Mouse (Mus musculus) ES-E14 (cell line): ENCODE data around the gene Cog4. TPM values are rescaled to one million over a fixed set of nuclear protein-coding genes. Genes with fewer than 3 reads are reported as not detected.

Experiments used
- DNase-seq: peaks from one replicate; pipeline ENCODE4 v3.0.0-alpha.2; 2013; ENCODE audit warnings: low read depth, low spot score
- H3K27ac ChIP-seq: 2 replicates; pipeline ENCODE4 v1.5.1; 2012; ENCODE audit warnings: low read depth, mild to moderate bottlenecking, low read length, moderate library complexity, mixed read lengths; ENCODE audit not compliant: poor library complexity, insufficient read depth, severe bottlenecking
- H3K36me3 ChIP-seq: 2 replicates; pipeline ENCODE4 v1.6.1; 2012; ENCODE audit warnings: mild to moderate bottlenecking, low read length, moderate library complexity, mixed read lengths; ENCODE audit not compliant: control insufficient read depth, poor library complexity, insufficient read depth, severe bottlenecking
- H3K4me1 ChIP-seq, 2 experiments: fragments of 150-350 bp in 1 of 2; sonication (generic) in 1 of 2; 2 replicates each; pipeline ENCODE4 v1.6.1; 2012; ENCODE audit warnings: low read length in 2 of 2, mild to moderate bottlenecking in 1 of 2, mixed read lengths in 1 of 2; ENCODE audit not compliant: control insufficient read depth in 2 of 2, insufficient read depth in 2 of 2, poor library complexity in 1 of 2
- H3K4me3 ChIP-seq, 2 experiments: fragments of 150-350 bp in 1 of 2; sonication (generic) in 1 of 2; 2 replicates each; pipeline ENCODE4 v1.5.1; 2012; ENCODE audit warnings: low read length in 2 of 2, low read depth in 1 of 2, mild to moderate bottlenecking in 1 of 2, mixed read lengths in 1 of 2; ENCODE audit not compliant: insufficient read depth in 1 of 2, poor library complexity in 1 of 2, severe bottlenecking in 1 of 2
- H3K9ac ChIP-seq: 2 replicates; pipeline ENCODE4 v1.6.1; 2012; ENCODE audit warnings: low read depth, mild to moderate bottlenecking, low read length, mixed read lengths; ENCODE audit not compliant: poor library complexity, insufficient read depth, severe bottlenecking
- H3K9me3 ChIP-seq: fragments of 150-350 bp; sonication (generic); 2 replicates; pipeline ENCODE4 v1.6.1; 2012; ENCODE audit warnings: low read depth, mild to moderate bottlenecking, low read length; ENCODE audit not compliant: control insufficient read depth, insufficient read depth
- CHD2 ChIP-seq: IDR thresholded peaks from 2 replicates; pipeline ENCODE4 v1.6.1; 2014; ENCODE audit warnings: mild to moderate bottlenecking, low read depth, low read length, inconsistent platforms
- HCFC1 ChIP-seq: IDR thresholded peaks from 2 replicates; pipeline ENCODE4 v1.6.1; 2012; ENCODE audit warnings: low read length, inconsistent platforms, borderline replicate concordance; ENCODE audit not compliant: insufficient read depth
- MAFK ChIP-seq: IDR thresholded peaks from 2 replicates; pipeline ENCODE4 v1.6.1; 2014; ENCODE audit warnings: mild to moderate bottlenecking, low read depth, low read length, inconsistent platforms; ENCODE audit not compliant: insufficient read depth
- ZC3H11A ChIP-seq: IDR thresholded peaks from 2 replicates; pipeline ENCODE4 v1.6.1; 2012; ENCODE audit warnings: low read depth, mild to moderate bottlenecking, inconsistent platforms, low read length, borderline replicate concordance
- ZNF384 ChIP-seq: IDR thresholded peaks from 2 replicates; pipeline ENCODE4 v1.6.1; 2012; ENCODE audit warnings: low read depth, low read length, inconsistent platforms
- in situ Hi-C, 2 experiments: fragments of 600-800 bp; cut with MboI; formaldehyde crosslinking; loops; one replicate each; pipeline ENCODE4 v1.15.1; 2025; ENCODE audit warnings: low sequenced_read_pairs in 2 of 2, inconsistent platforms in 1 of 2; ENCODE audit not compliant: unreplicated experiment in 2 of 2
- total RNA-seq: library from RNA; depleted of rRNA; stranded (reverse); fragments of 300-350 nt; gene quantifications from 2 replicates; pipeline ENCODE4 v1.2.3, GENCODE M21; 2012

The Cog4 gene
- total RNA-seq, 1 experiment = 64.7 TPM

DNA sequence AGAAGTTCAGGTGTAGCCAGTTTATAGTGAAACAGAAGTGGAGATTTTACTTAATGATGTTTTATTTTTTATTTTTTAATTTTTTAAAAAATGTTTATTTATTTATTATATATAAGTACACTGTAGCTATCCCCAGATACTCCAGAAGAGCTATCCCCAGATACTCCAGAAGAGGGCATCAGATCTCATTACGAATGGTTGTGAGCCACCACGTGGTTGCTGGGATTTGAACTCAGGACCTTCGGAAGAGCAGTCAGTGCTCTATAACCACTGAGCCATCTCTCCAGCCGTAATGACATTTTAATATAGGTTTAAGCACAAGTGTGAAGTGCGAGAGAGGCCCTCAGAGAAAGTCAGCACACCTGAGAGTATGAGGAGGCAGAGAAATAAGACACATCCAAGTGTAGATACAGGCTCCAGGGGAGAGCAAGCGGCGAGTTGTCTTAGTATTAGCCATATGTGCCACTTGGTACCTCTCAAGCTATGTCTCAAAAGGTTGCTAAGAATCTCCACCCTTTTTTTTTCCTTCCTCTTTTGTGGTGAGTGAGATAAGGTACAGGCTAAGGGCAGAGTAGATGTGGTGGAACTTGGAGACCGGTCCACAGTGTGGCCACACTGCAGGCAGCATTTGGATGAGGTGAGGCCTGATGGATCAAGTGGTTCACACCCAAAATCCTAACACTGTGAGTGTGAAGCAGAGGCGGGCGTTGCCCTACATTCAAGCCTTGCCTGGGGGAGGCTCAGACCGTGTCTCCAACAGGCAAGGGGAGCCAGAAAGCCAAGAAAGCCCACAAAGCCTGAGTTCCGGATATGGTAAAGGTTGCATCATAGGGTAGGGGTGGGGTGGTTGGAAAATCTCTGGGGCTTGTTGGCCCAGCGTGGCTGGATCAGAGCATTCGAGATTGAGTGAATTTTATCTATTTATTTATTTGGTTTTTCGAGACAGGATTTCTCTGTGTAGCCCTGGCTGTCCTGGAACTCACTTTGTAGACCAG is 65.5 kb downstream of the Cog4 start:
- Histone ChIP-seq H3K9me3 (no peaks in the 10 kb centered on the region), H3K36me3 (no peaks in the 10 kb centered on the region), H3K27ac (no peak overlapping the region), H3K9ac (no peak overlapping the region), H3K4me1 (peaks cover 0 to 2% of the 10 kb centered on the region in 2 experiments; a peak in 1 of 4 replicates), H3K4me3 (no peak overlapping the region)
- TF ChIP-seq ZNF384 (no peak), ZC3H11A (no peak), HCFC1 (no peak), MAFK (no peak)
- in situ Hi-C loops = no loop called here
- DNase-seq = no peak

DNA sequence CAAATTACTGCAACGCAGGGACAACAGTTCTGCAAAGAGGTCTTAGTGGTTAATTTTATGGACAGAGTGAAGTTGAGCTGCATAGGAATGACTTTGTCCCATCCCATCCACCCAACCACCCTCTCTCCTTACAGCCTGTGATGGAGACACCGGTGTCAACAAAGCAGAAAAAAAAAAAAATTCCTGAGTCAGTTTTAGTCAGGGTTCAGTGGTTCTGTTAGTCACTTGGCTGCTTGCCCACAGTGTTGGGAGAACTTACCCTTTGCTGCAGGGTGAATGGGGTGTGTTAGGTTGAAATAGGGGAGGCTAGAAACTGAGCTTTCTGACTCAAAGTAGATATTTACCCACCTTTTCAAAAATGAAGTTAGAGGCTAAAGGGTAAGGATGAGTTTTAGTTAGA is 71.0 kb downstream of the Cog4 start:
- in situ Hi-C loops = no loop called here
- Histone ChIP-seq H3K27ac (no peak overlapping the region), H3K9me3 (no peaks in the 10 kb centered on the region), H3K36me3 (no peaks in the 10 kb centered on the region), H3K4me3 (no peak overlapping the region), H3K9ac (no peak overlapping the region), H3K4me1 (peaks cover 7 to 12% of the 10 kb centered on the region in 2 experiments; a peak in 3 of 4 replicates)
- TF ChIP-seq ZC3H11A (no peak), HCFC1 (no peak), ZNF384 (no peak), CHD2 (no peak), MAFK (no peak)
- DNase-seq = no peak

DNA sequence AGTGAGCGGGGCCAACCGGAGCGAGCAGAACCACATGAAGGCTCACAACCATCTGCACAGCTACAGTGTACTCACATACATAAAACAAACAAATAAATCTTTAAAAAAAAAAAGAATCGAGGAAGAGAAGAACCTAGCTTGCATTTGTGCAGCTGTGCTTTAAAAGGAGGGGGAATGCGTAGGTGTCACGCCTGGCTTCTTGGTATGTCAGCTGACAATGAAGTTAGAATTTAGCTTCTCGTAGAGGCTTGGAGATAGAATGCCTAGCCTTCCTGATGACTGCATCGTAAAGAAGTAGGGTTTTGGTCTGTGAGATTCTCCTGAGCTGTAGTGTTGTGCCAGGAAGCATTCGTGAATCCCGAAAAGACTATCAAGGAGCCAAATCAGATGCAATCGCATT is 71.6 kb downstream of the Cog4 start:
- no peak for TF ChIP-seq ZC3H11A
- TF ChIP-seq CHD2 = no peak
- TF ChIP-seq ZNF384 = no peak
- TF ChIP-seq MAFK = no peak
- TF ChIP-seq HCFC1 = no peak
- DNase-seq = no peak
- H3K27ac ChIP-seq = no peak overlapping the region
- no peak overlapping the region for H3K4me3 ChIP-seq
- H3K4me1 ChIP-seq = peaks cover 7 to 14% of the 10 kb centered on the region in 2 experiments; a peak in 3 of 4 replicates
- no peaks in the 10 kb centered on the region for H3K36me3 ChIP-seq
- H3K9me3 ChIP-seq = no peaks in the 10 kb centered on the region
- in situ Hi-C loops = no loop called here
- H3K9ac ChIP-seq = no peak overlapping the region

DNA sequence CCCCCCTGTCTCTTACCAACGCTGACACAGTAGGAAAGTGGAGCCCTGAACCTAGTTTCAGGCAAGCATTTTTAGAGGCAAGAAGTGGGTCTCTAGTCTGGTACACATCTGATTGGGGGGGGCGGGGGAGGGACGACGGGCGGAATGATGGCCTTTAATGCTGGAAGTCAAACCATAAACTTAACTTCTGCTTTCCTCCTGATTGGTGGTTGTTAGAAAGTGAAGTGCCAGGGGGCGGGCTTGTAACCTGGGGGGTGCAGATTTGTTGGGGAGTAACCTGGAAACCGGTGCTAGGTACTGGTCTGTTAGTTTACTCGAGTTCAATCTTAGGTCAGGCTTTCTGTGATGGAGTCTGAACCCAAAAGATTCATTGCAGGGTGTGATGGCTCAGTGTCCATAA is 72.1 kb downstream of the Cog4 start:
- no peak for DNase-seq
- no peak overlapping the region for H3K4me3 ChIP-seq
- no peaks in the 10 kb centered on the region for H3K9me3 ChIP-seq
- in situ Hi-C loops = no loop called here
- no peaks in the 10 kb centered on the region for H3K36me3 ChIP-seq
- TF ChIP-seq ZNF384 (no peak), MAFK (no peak), ZC3H11A (no peak), CHD2 (no peak), HCFC1 (no peak)
- no peak overlapping the region for H3K9ac ChIP-seq
- H3K4me1 ChIP-seq = peaks cover 7 to 14% of the 10 kb centered on the region in 2 experiments; a peak in 3 of 4 replicates
- H3K27ac ChIP-seq = no peak overlapping the region
